Mouse (Mus musculus) left cerebral cortex, adult 8-10 months (tissue): ENCODE results near the gene Ssx2ip. TPM values are rescaled to one million over a fixed set of nuclear protein-coding genes. Genes with fewer than 3 reads are reported as not detected.

Experiments
- DNase-seq, 2 experiments: peaks; one replicate each; pipeline ENCODE4 v3.0.0; 2022; ENCODE audit warnings: low spot score in 2 of 2
- total RNA-seq, 4 experiments: library from RNA; stranded (reverse); gene quantifications; 2 replicates each; pipeline ENCODE4 v1.2.4; 2022

The Ssx2ip gene
- 10 to 100 TPM; 81.7 to 96.1 (median 89.0) TPM for total RNA-seq

GRCm38 (mm10) chr3:146404311-146405201, at the start of gene Ssx2ip:
Ssx2ip (plus strand) TSS chr3:146404642.
- peak; percentile 93 to 97 for DNase-seq

GRCm38 (mm10) chr3:146355146-146355545, 49.3 kb upstream of the Ssx2ip start:
- no peak for DNase-seq

- DNase-seq, result no peak
These were observed 39.0 kb upstream of the Ssx2ip start for GRCm38 (mm10) chr3:146365471-146365870.

GRCm38 (mm10) chr3:146367058-146367457, 37.4 kb upstream of the Ssx2ip start:
- DNase-seq, result no peak

- no peak for DNase-seq
These were observed 33.8 kb upstream of the Ssx2ip start for GRCm38 (mm10) chr3:146370553-146371095.

GRCm38 (mm10) chr3:146371201-146371600, 33.2 kb upstream of the Ssx2ip start:
- DNase-seq, result no peak

- no peak for DNase-seq
These were observed 29.8 kb upstream of the Ssx2ip start for GRCm38 (mm10) chr3:146374596-146375175.

GRCm38 (mm10) chr3:146375224-146375657, 29.2 kb upstream of the Ssx2ip start:
- no peak for DNase-seq

GRCm38 (mm10) chr3:146376337-146377130, 27.9 kb upstream of the Ssx2ip start:
- no peak for DNase-seq

GRCm38 (mm10) chr3:146377216-146377615, 27.2 kb upstream of the Ssx2ip start:
- DNase-seq, result no peak

GRCm38 (mm10) chr3:146378753-146379152, 25.7 kb upstream of the Ssx2ip start:
- no peak for DNase-seq

GRCm38 (mm10) chr3:146379740-146380466, 24.5 kb upstream of the Ssx2ip start:
- DNase-seq, result no peak

- no peak for DNase-seq
These were observed 23.6 kb upstream of the Ssx2ip start for GRCm38 (mm10) chr3:146380874-146381273.

GRCm38 (mm10) chr3:146381471-146381870, 23.0 kb upstream of the Ssx2ip start:
- no peak for DNase-seq

- DNase-seq, result no peak
These were observed 17.6 kb upstream of the Ssx2ip start for GRCm38 (mm10) chr3:146386800-146387199.

- DNase-seq, result no peak
These were observed 11.7 kb upstream of the Ssx2ip start for GRCm38 (mm10) chr3:146392656-146393321.

GRCm38 (mm10) chr3:146393641-146394100, 10.8 kb upstream of the Ssx2ip start:
- peak in 1 of 2 experiments; percentile 57 for DNase-seq

GRCm38 (mm10) chr3:146396256-146396655, 8.2 kb upstream of the Ssx2ip start:
- DNase-seq, result no peak

- DNase-seq, result no peak
These were observed 7.5 kb upstream of the Ssx2ip start for GRCm38 (mm10) chr3:146396934-146397333.

GRCm38 (mm10) chr3:146397847-146398246, 6.6 kb upstream of the Ssx2ip start:
- no peak for DNase-seq
